Mouse (Mus musculus) liver, embryonic 14.5 days (tissue): ENCODE results near the gene Arid1b. TPM values are rescaled to one million over a fixed set of nuclear protein-coding genes. Genes with fewer than 3 reads are reported as not detected.

Source experiments
- ATAC-seq: fragments of 200-750 bp; cut with Nextera tagmentation; 2 replicates; pipeline ENCODE4 v1.8.0; 2017; ENCODE audit warnings: moderate number of reproducible peaks, mild to moderate bottlenecking, moderate library complexity; ENCODE audit not compliant: insufficient read depth
- DNase-seq, 3 experiments: peaks; one replicate each; pipeline ENCODE4 v3.0.0-alpha.2; 2012 to 2013; ENCODE audit warnings: low read depth in 3 of 3, low spot score in 3 of 3
- H3K27ac ChIP-seq: fragments of 300-500 bp; sonication (generic); 2 replicates; pipeline ENCODE4 v1.5.1; 2014; ENCODE audit warnings: moderate library complexity, mild to moderate bottlenecking, control low read depth, inconsistent platforms
- H3K27me3 ChIP-seq: fragments of 300-500 bp; sonication (generic); 2 replicates; pipeline ENCODE4 v1.6.1; 2014; ENCODE audit warnings: mild to moderate bottlenecking, low read length, moderate library complexity; ENCODE audit not compliant: control insufficient read depth, insufficient read depth
- H3K36me3 ChIP-seq: fragments of 300-500 bp; sonication (generic); replicated peaks from 2 replicates; pipeline ENCODE4 v1.6.1; 2014; ENCODE audit warnings: low read depth; ENCODE audit not compliant: control insufficient read depth, insufficient read depth
- H3K4me1 ChIP-seq, 2 experiments: fragments of 200-500 bp in 1 of 2; fragments of 300-500 bp in 1 of 2; sonication (generic) in 1 of 2; replicated peaks; 2 replicates each; pipeline ENCODE4 v1.6.1; 2012 to 2014; ENCODE audit warnings: antibody characterized with exemption in 1 of 2, inconsistent platforms in 1 of 2, low read length in 1 of 2; ENCODE audit not compliant: control insufficient read depth in 2 of 2, insufficient read depth in 2 of 2
- H3K4me2 ChIP-seq: fragments of 300-500 bp; sonication (generic); 2 replicates; pipeline ENCODE4 v1.6.1; 2014; ENCODE audit warnings: low read depth, mild to moderate bottlenecking, control low read depth, moderate library complexity
- H3K4me3 ChIP-seq, 2 experiments: fragments of 200-500 bp in 1 of 2; fragments of 300-500 bp in 1 of 2; sonication (generic) in 1 of 2; 2 replicates each; pipeline ENCODE4 v1.5.1; 2012 to 2014; ENCODE audit warnings: low read depth in 2 of 2, low read length in 2 of 2, mild to moderate bottlenecking in 2 of 2, control low read depth in 1 of 2, inconsistent platforms in 1 of 2, moderate library complexity in 1 of 2; ENCODE audit not compliant: insufficient read depth in 1 of 2
- H3K9ac ChIP-seq: fragments of 300-500 bp; sonication (generic); replicated peaks from 2 replicates; pipeline ENCODE4 v1.6.1; 2014; ENCODE audit warnings: mild to moderate bottlenecking, control low read depth, moderate library complexity
- H3K9me3 ChIP-seq: fragments of 300-500 bp; sonication (generic); 2 replicates; pipeline ENCODE4 v1.6.1; 2016; ENCODE audit warnings: low read length, mixed read lengths; ENCODE audit not compliant: control insufficient read depth
- CTCF ChIP-seq: IDR thresholded peaks from 2 replicates; pipeline ENCODE4 v1.5.1; 2016; ENCODE audit warnings: antibody characterized with exemption, low read depth, control low read depth
- EP300 ChIP-seq: IDR thresholded peaks from 2 replicates; pipeline ENCODE4 v1.6.1; 2016; ENCODE audit warnings: antibody characterized with exemption, low read depth
- WGBS: fragments of 180-500 bp; shearing (Covaris S2); extraction: QIAGEN DNeasy Blood & Tissue Kit; methylation state at CpG from one replicate; pipeline ENCODE4 v1.1.7; 2014; ENCODE audit not compliant: insufficient replicate concordance; 5-methylcytosine and 5-hydroxymethylcytosine counted together
- polyA plus RNA-seq, 2 experiments: library from polyadenylated mRNA; depleted of rRNA in 1 of 2; stranded (reverse) in 1 of 2; unstranded in 1 of 2; fragments of >200 nt; fragmentation: Nextera tagmentation in 1 of 2; extraction: Ambion mirVana in 1 of 2; gene quantifications; 2 replicates each; pipeline versions ENCODE4 v1.2.1 to v1.2.3; 2012 to 2014

The Arid1b gene
- polyA plus RNA-seq, 2 experiments, result 2.6 to 3.1 TPM

- WGBS, result 78% methylated on average over 15 of the region's 15 CpGs
- no peak for ATAC-seq
- H3K4me1 ChIP-seq, result no peaks in the 10 kb centered on the region
- no peak overlapping the region for H3K4me2 ChIP-seq
- DNase-seq, result no peak
- no peak overlapping the region for H3K9ac ChIP-seq
- H3K27me3 ChIP-seq, result no peaks in the 10 kb centered on the region
- no peaks in the 10 kb centered on the region for H3K9me3 ChIP-seq
- no peak overlapping the region for H3K4me3 ChIP-seq
- TF ChIP-seq EP300, result no peak
- TF ChIP-seq CTCF, result no peak
- H3K27ac ChIP-seq, result no peak overlapping the region
- H3K36me3 ChIP-seq, result no peaks in the 10 kb centered on the region
Observed at GRCm38 (mm10) chr17:5286571-5287209, 292.6 kb downstream of the Arid1b start.

GRCm38 (mm10) chr17:5287210-5287591 lies 293.1 kb downstream of the Arid1b start:
- Histone ChIP-seq H3K4me3 (no peak overlapping the region), H3K36me3 (no peaks in the 10 kb centered on the region), H3K9me3 (no peaks in the 10 kb centered on the region), H3K27ac (no peak overlapping the region), H3K9ac (no peak overlapping the region), H3K4me2 (no peak overlapping the region), H3K4me1 (no peaks in the 10 kb centered on the region), H3K27me3 (no peaks in the 10 kb centered on the region)
- no peak for ATAC-seq
- TF ChIP-seq CTCF (no peak), EP300 (no peak)
- no peak for DNase-seq
- 61% methylated on average over 4 of the region's 4 CpGs for WGBS

GRCm38 (mm10) chr17:5287641-5288040 lies 293.5 kb downstream of the Arid1b start:
- H3K4me3 ChIP-seq, result no peak overlapping the region
- no peaks in the 10 kb centered on the region for H3K9me3 ChIP-seq
- ATAC-seq (no peak), DNase-seq (no peak)
- WGBS, result 69% methylated on average over 9 of the region's 9 CpGs
- no peaks in the 10 kb centered on the region for H3K4me1 ChIP-seq
- no peak overlapping the region for H3K27ac ChIP-seq
- TF ChIP-seq CTCF (no peak), EP300 (no peak)
- H3K36me3 ChIP-seq, result no peaks in the 10 kb centered on the region
- H3K27me3 ChIP-seq, result no peaks in the 10 kb centered on the region
- no peak overlapping the region for H3K9ac ChIP-seq
- no peak overlapping the region for H3K4me2 ChIP-seq

GRCm38 (mm10) chr17:5293653-5294584 lies 299.8 kb downstream of the Arid1b start:
- H3K27ac ChIP-seq, result no peak overlapping the region
- 65% methylated on average over 9 of the region's 9 CpGs for WGBS
- no peak for ATAC-seq
- H3K4me2 ChIP-seq, result no peak overlapping the region
- no peak for DNase-seq
- H3K4me1 ChIP-seq, result no peaks in the 10 kb centered on the region
- H3K9ac ChIP-seq, result no peak overlapping the region
- H3K36me3 ChIP-seq, result no peaks in the 10 kb centered on the region
- H3K27me3 ChIP-seq, result no peaks in the 10 kb centered on the region
- H3K9me3 ChIP-seq, result no peaks in the 10 kb centered on the region
- no peak for TF ChIP-seq EP300
- H3K4me3 ChIP-seq, result no peak overlapping the region

- Histone ChIP-seq H3K9me3 (no peaks in the 10 kb centered on the region), H3K4me1 (no peaks in the 10 kb centered on the region), H3K27me3 (no peaks in the 10 kb centered on the region), H3K36me3 (no peaks in the 10 kb centered on the region), H3K4me2 (no peak overlapping the region), H3K9ac (no peak overlapping the region), H3K4me3 (no peak overlapping the region), H3K27ac (no peak overlapping the region)
- 76% methylated on average over 19 of the region's 19 CpGs for WGBS
- ATAC-seq, result no peak
- no peak for DNase-seq
- TF ChIP-seq CTCF, result no peak
- TF ChIP-seq EP300, result no peak
Observed at GRCm38 (mm10) chr17:5295086-5295947, 301.2 kb downstream of the Arid1b start.
